9 mouse cellular contexts compared by ENCODE assay signal in genomic region chr5:151056255-151056919, GRCm38 (mm10).
DNase-seq lines count a peak whose midpoint lies in the region; ATAC-seq and TF ChIP-seq lines count a peak whose summit lies in the region.
"Had no signal": no experiment of that assay in that cellular context is flagged by ENCODE, and none has a peak within 500 bp of the region (broad histone marks: within the 10 kb centered on the region; RNA-seq: fewer than 3 reads in every experiment).

No protein-coding gene starts in this region.

- no peak for TF ChIP-seq POLR2A in brain, embryonic 14.5 days (IDR thresholded peaks at IDR 0.05; ENCODE audit: borderline replicate concordance, extremely low read depth, insufficient read depth, insufficient read length, poor library complexity, severe bottlenecking)

- DNase-seq in kidney, adult 11 months = no peak
- DNase-seq in brain, embryonic 14.5 days (ENCODE audit: low read depth) = peak; percentile 56
- DNase-seq in embryonic facial prominence, embryonic 10.5 days (ENCODE audit: low spot score) = peak; percentile 40
- DNase-seq in adrenal gland, postnatal 14 days = no peak
- no peak for DNase-seq in cerebellum, postnatal 14 days

- H3K27me3 ChIP-seq in kidney, embryonic 14.5 days (ENCODE audit: control insufficient read depth, insufficient read depth, low read length) = no peaks in the 10 kb centered on the region
- H3K27me3 ChIP-seq in embryonic facial prominence, embryonic 10.5 days (replicated peaks; ENCODE audit: low read depth, poor library complexity, severe bottlenecking) = no peaks in the 10 kb centered on the region
- no peaks in the 10 kb centered on the region for H3K27me3 ChIP-seq in limb, embryonic 15.5 days

- peaks cover 19% of the 10 kb centered on the region for H3K4me1 ChIP-seq in kidney, embryonic 14.5 days (ENCODE audit: control insufficient read depth, insufficient read depth, low read length)
- H3K4me1 ChIP-seq in embryonic facial prominence, embryonic 10.5 days = peaks cover 61% of the 10 kb centered on the region
- peaks cover 25% of the 10 kb centered on the region for H3K4me1 ChIP-seq in limb, embryonic 15.5 days

- peak overlapping the region; percentile 21 for H3K27ac ChIP-seq in kidney, embryonic 14.5 days (ENCODE audit: low read depth, low read length)
- H3K27ac ChIP-seq in embryonic facial prominence, embryonic 10.5 days (replicated peaks) = peak overlapping the region; percentile 72
- H3K27ac ChIP-seq in limb, embryonic 15.5 days = no peak overlapping the region
- H3K27ac ChIP-seq: macrophage had no signal

- no peak overlapping the region for H3K9ac ChIP-seq in kidney, embryonic 14.5 days (ENCODE audit: low read depth, low read length)
- no peak overlapping the region for H3K9ac ChIP-seq in limb, embryonic 15.5 days

- H3K4me3 ChIP-seq in kidney, embryonic 14.5 days (ENCODE audit: low read length) = no peak overlapping the region
- H3K4me3 ChIP-seq in embryonic facial prominence, embryonic 10.5 days = no peak overlapping the region
- no peak overlapping the region for H3K4me3 ChIP-seq in limb, embryonic 15.5 days

- H3K4me2 ChIP-seq in kidney, embryonic 14.5 days (replicated peaks; ENCODE audit: low read depth, low read length) = no peak overlapping the region
- no peak overlapping the region for H3K4me2 ChIP-seq in limb, embryonic 15.5 days

- H3K9me3 ChIP-seq in kidney, embryonic 14.5 days (ENCODE audit: control insufficient read depth, low read length) = peaks cover 3% of the 10 kb centered on the region; the same call in 1 of the 2 replicates
- H3K9me3 ChIP-seq in embryonic facial prominence, embryonic 10.5 days = peaks cover 4% of the 10 kb centered on the region; the same call in 1 of the 2 replicates
- no peaks in the 10 kb centered on the region for H3K9me3 ChIP-seq in limb, embryonic 15.5 days

- H3K36me3 ChIP-seq in kidney, embryonic 14.5 days (ENCODE audit: control insufficient read depth, insufficient read depth, low read length) = peaks cover 6% of the 10 kb centered on the region; the same call in 1 of the 2 replicates
- H3K36me3 ChIP-seq in embryonic facial prominence, embryonic 10.5 days (replicated peaks) = peaks cover 17% of the 10 kb centered on the region
- H3K36me3 ChIP-seq in limb, embryonic 15.5 days = peaks cover 11% of the 10 kb centered on the region

- 41% methylated on average over 12 of the region's 12 CpGs for WGBS in kidney, embryonic 14.5 days
- WGBS in embryonic facial prominence, embryonic 10.5 days = 64% methylated on average over 12 of the region's 12 CpGs
- WGBS in limb, embryonic 15.5 days = 48% methylated on average over 12 of the region's 12 CpGs

- TF ChIP-seq CTCF in brain, embryonic 14.5 days (IDR thresholded peaks at IDR 0.05; ENCODE audit: borderline replicate concordance, extremely low read depth, insufficient read depth, insufficient read length) = no peak

- ATAC-seq in kidney, embryonic 14.5 days (ENCODE audit: low FRiP score, low TSS enrichment) = peak; percentile 38; the same call in 1 of the 2 replicates
- ATAC-seq in limb, embryonic 15.5 days (ENCODE audit: insufficient number of reproducible peaks, low FRiP score, low TSS enrichment, low read depth) = peak; percentile 45; the same call in 1 of the 2 replicates
- no peak for ATAC-seq in activated CD4-positive, CD25-positive, alpha-beta regulatory T cell, adult 4 months

Comparison
In these comparisons a context has a peak if more than half of its experiments do, and no peak if none do; other contexts are left out.
1. DNase-seq: peak in brain, embryonic 14.5 days (single experiment) and embryonic facial prominence, embryonic 10.5 days (single experiment); none in kidney, adult 11 months (single experiment), adrenal gland, postnatal 14 days (single experiment) and cerebellum, postnatal 14 days (0 of 2).